Mouse (Mus musculus): Measurements from ENCODE around the gene Sipa1l3.

DNA sequence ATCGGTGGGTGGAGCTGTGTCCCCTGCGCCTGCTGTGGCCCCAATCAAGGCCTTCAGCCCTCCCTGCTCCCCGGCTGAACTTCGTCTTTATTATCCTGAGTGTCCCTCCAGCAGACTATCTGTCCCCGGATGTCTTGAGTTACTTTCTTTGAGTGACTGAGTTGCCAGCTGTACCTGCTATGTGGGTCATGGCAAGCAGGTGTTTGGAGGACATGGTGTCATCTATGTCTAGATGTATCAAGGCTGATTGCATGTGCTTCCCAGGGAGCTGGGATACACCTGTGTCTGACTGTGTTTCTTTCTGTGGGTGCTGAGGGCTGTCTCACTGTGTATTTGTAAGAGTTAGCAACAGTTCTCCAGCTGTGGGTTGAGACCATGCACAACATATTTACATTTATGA lies 208.7 kb downstream of the Sipa1l3 start:
- TF ChIP-seq CTCF (IDR thresholded peaks at IDR 0.05; ENCODE audit: borderline replicate concordance, insufficient read depth, low read depth, low read length) (no peak), POLR2A (IDR thresholded peaks at IDR 0.05; ENCODE audit: borderline replicate concordance, insufficient read depth, low read length) (no peak)
